Mouse (Mus musculus): ENCODE measurements around the gene Samd4. TPM values are rescaled to one million over a fixed set of nuclear protein-coding genes. Genes with fewer than 3 reads are reported as not detected.

The Samd4 gene
- total and polyA plus RNA-seq, 3 experiments: 0.22 TPM; not detected in 2

GRCm38 (mm10) chr14:46897953-46898352 lies 15.3 kb downstream of the Samd4 start:
- Histone ChIP-seq H3K4me3 (ENCODE audit: low read depth, low read length) (no peak overlapping the region), H3K9me3 (replicated peaks) (no peaks in the 10 kb centered on the region), H3K27me3 (ENCODE audit: insufficient read depth, low read length) (no peaks in the 10 kb centered on the region; the same call in 1 of the 2 replicates), H3K36me3 (replicated peaks) (no peaks in the 10 kb centered on the region), H3K4me1 (ENCODE audit: insufficient read depth, low read depth, low read length) (no peaks in the 10 kb centered on the region)
- DNase-seq (ENCODE audit: low spot score) (no peak), ATAC-seq (ENCODE audit: extremely low read depth, insufficient number of reproducible peaks, low FRiP score, poor library complexity, severe bottlenecking) (no peak)
- TF ChIP-seq CTCF (IDR thresholded peaks at IDR 0.05; ENCODE audit: low read depth, low read length): no peak
- TF ChIP-seq TAL1 (conservative IDR thresholded peaks at IDR 0.05; ENCODE audit: low read depth, low read length): no peak
- no peak for TF ChIP-seq POLR2AphosphoS5 (IDR thresholded peaks at IDR 0.05; ENCODE audit: insufficient replicate concordance, low read depth, low read length)
- no peak for TF ChIP-seq GATA1 (IDR thresholded peaks at IDR 0.05; ENCODE audit: borderline replicate concordance, low read length)
- no peak for TF ChIP-seq GATA2 (IDR thresholded peaks at IDR 0.05; ENCODE audit: borderline replicate concordance, low read depth, low read length)

- TF ChIP-seq TAL1 (conservative IDR thresholded peaks at IDR 0.05; ENCODE audit: low read depth, low read length): no peak
- no peak for TF ChIP-seq POLR2AphosphoS5 (IDR thresholded peaks at IDR 0.05; ENCODE audit: insufficient replicate concordance, low read depth, low read length)
- DNase-seq (ENCODE audit: low spot score) (no peak), ATAC-seq (ENCODE audit: extremely low read depth, insufficient number of reproducible peaks, low FRiP score, poor library complexity, severe bottlenecking) (no peak)
These were observed 16.0 kb downstream of the Samd4 start for GRCm38 (mm10) chr14:46898626-46899025.

GRCm38 (mm10) chr14:46902498-46903087 lies 19.9 kb downstream of the Samd4 start:
- Histone ChIP-seq H3K27me3 (ENCODE audit: insufficient read depth, low read length) (peaks cover 2% of the 10 kb centered on the region; the same call in 1 of the 2 replicates), H3K4me1 (ENCODE audit: insufficient read depth, low read depth, low read length) (no peaks in the 10 kb centered on the region), H3K36me3 (replicated peaks) (no peaks in the 10 kb centered on the region), H3K9me3 (replicated peaks) (no peaks in the 10 kb centered on the region), H3K4me3 (ENCODE audit: low read depth, low read length) (no peak overlapping the region)
- DNase-seq (ENCODE audit: low spot score) (no peak), ATAC-seq (ENCODE audit: extremely low read depth, insufficient number of reproducible peaks, low FRiP score, poor library complexity, severe bottlenecking) (no peak)
- TF ChIP-seq GATA2 (IDR thresholded peaks at IDR 0.05; ENCODE audit: borderline replicate concordance, low read depth, low read length): no peak
- TF ChIP-seq POLR2AphosphoS5 (IDR thresholded peaks at IDR 0.05; ENCODE audit: insufficient replicate concordance, low read depth, low read length): no peak
- TF ChIP-seq GATA1 (IDR thresholded peaks at IDR 0.05; ENCODE audit: borderline replicate concordance, low read length): no peak
- TF ChIP-seq TAL1 (conservative IDR thresholded peaks at IDR 0.05; ENCODE audit: low read depth, low read length): no peak
- TF ChIP-seq CTCF (IDR thresholded peaks at IDR 0.05; ENCODE audit: low read depth, low read length): no peak

More at GRCm38 (mm10) chr14:46898626-46899025, 16.0 kb downstream of the Samd4 start:
- no peaks in the 10 kb centered on the region; the same call in 1 of the 2 replicates for H3K27me3 ChIP-seq (ENCODE audit: insufficient read depth, low read length)
- H3K4me3 ChIP-seq (ENCODE audit: low read depth, low read length): no peak overlapping the region
- no peaks in the 10 kb centered on the region for H3K36me3 ChIP-seq (replicated peaks)
- H3K9me3 ChIP-seq (replicated peaks): no peaks in the 10 kb centered on the region
- no peaks in the 10 kb centered on the region for H3K4me1 ChIP-seq (ENCODE audit: insufficient read depth, low read depth, low read length)

- Histone ChIP-seq H3K4me3 (ENCODE audit: low read depth, low read length) (no peak overlapping the region), H3K27me3 (ENCODE audit: insufficient read depth, low read length) (peaks cover 4% of the 10 kb centered on the region; the same call in 1 of the 2 replicates), H3K4me1 (ENCODE audit: insufficient read depth, low read depth, low read length) (no peaks in the 10 kb centered on the region), H3K9me3 (replicated peaks) (no peaks in the 10 kb centered on the region), H3K36me3 (replicated peaks) (no peaks in the 10 kb centered on the region)
- DNase-seq (ENCODE audit: low spot score): no peak
- ATAC-seq (ENCODE audit: extremely low read depth, insufficient number of reproducible peaks, low FRiP score, poor library complexity, severe bottlenecking): no peak
- TF ChIP-seq POLR2AphosphoS5 (IDR thresholded peaks at IDR 0.05; ENCODE audit: insufficient replicate concordance, low read depth, low read length) (no peak), CTCF (IDR thresholded peaks at IDR 0.05; ENCODE audit: low read depth, low read length) (no peak), GATA2 (IDR thresholded peaks at IDR 0.05; ENCODE audit: borderline replicate concordance, low read depth, low read length) (no peak), GATA1 (IDR thresholded peaks at IDR 0.05; ENCODE audit: borderline replicate concordance, low read length) (no peak), TAL1 (conservative IDR thresholded peaks at IDR 0.05; ENCODE audit: low read depth, low read length) (no peak)
These were observed 21.6 kb downstream of the Samd4 start for GRCm38 (mm10) chr14:46904276-46904675.

GRCm38 (mm10) chr14:46908858-46909257 lies 26.2 kb downstream of the Samd4 start:
- DNase-seq (ENCODE audit: low spot score): no peak

GRCm38 (mm10) chr14:46912496-46912895 lies 29.8 kb downstream of the Samd4 start:
- Histone ChIP-seq H3K9me3 (replicated peaks) (no peaks in the 10 kb centered on the region), H3K36me3 (replicated peaks) (no peaks in the 10 kb centered on the region), H3K4me3 (ENCODE audit: low read depth, low read length) (no peak overlapping the region), H3K4me1 (ENCODE audit: insufficient read depth, low read depth, low read length) (no peaks in the 10 kb centered on the region), H3K27me3 (ENCODE audit: insufficient read depth, low read length) (peaks cover 19% of the 10 kb centered on the region)
- ATAC-seq (ENCODE audit: extremely low read depth, insufficient number of reproducible peaks, low FRiP score, poor library complexity, severe bottlenecking) (no peak), DNase-seq (ENCODE audit: low spot score) (no peak)
- TF ChIP-seq GATA1 (IDR thresholded peaks at IDR 0.05; ENCODE audit: borderline replicate concordance, low read length) (no peak), POLR2AphosphoS5 (IDR thresholded peaks at IDR 0.05; ENCODE audit: insufficient replicate concordance, low read depth, low read length) (no peak), GATA2 (IDR thresholded peaks at IDR 0.05; ENCODE audit: borderline replicate concordance, low read depth, low read length) (no peak), CTCF (IDR thresholded peaks at IDR 0.05; ENCODE audit: low read depth, low read length) (no peak), TAL1 (conservative IDR thresholded peaks at IDR 0.05; ENCODE audit: low read depth, low read length) (no peak)

More at GRCm38 (mm10) chr14:46908858-46909257, 26.2 kb downstream of the Samd4 start:
- no peaks in the 10 kb centered on the region for H3K4me1 ChIP-seq (ENCODE audit: insufficient read depth, low read depth, low read length)
- H3K9me3 ChIP-seq (replicated peaks): no peaks in the 10 kb centered on the region
- H3K4me3 ChIP-seq (ENCODE audit: low read depth, low read length): no peak overlapping the region
- H3K27me3 ChIP-seq (ENCODE audit: insufficient read depth, low read length): peaks cover 14% of the 10 kb centered on the region
- ATAC-seq (ENCODE audit: extremely low read depth, insufficient number of reproducible peaks, low FRiP score, poor library complexity, severe bottlenecking): no peak
- TF ChIP-seq CTCF (IDR thresholded peaks at IDR 0.05; ENCODE audit: low read depth, low read length) (no peak), POLR2AphosphoS5 (IDR thresholded peaks at IDR 0.05; ENCODE audit: insufficient replicate concordance, low read depth, low read length) (no peak), GATA1 (IDR thresholded peaks at IDR 0.05; ENCODE audit: borderline replicate concordance, low read length) (no peak), GATA2 (IDR thresholded peaks at IDR 0.05; ENCODE audit: borderline replicate concordance, low read depth, low read length) (no peak), TAL1 (conservative IDR thresholded peaks at IDR 0.05; ENCODE audit: low read depth, low read length) (no peak)
- H3K36me3 ChIP-seq (replicated peaks): no peaks in the 10 kb centered on the region

Measured in G1E (cell line).